Mouse (Mus musculus) forebrain, embryonic 11.5 days (tissue): Measurements from ENCODE around the gene Dapl1. TPM values are rescaled to one million over a fixed set of nuclear protein-coding genes. Genes with fewer than 3 reads are reported as not detected.

Source experiments
- ATAC-seq: fragments of 200-750 bp; cut with Nextera tagmentation; replicated peaks from 2 replicates; pipeline ENCODE4 v1.8.0; 2017; ENCODE audit warnings: moderate TSS enrichment; ENCODE audit not compliant: low FRiP score
- DNase-seq: peaks from one replicate; pipeline ENCODE4 v3.0.0-alpha.2; 2017; ENCODE audit warnings: low spot score
- H3K27ac ChIP-seq: fragments of 300-500 bp; sonication (generic); 2 replicates; pipeline ENCODE4 v1.5.1; 2014; ENCODE audit warnings: low read depth, low read length
- H3K27me3 ChIP-seq: fragments of 300-500 bp; sonication (generic); 2 replicates; pipeline ENCODE4 v1.6.1; 2014; ENCODE audit warnings: mild to moderate bottlenecking, low read length, mixed read lengths; ENCODE audit not compliant: control insufficient read depth, insufficient read depth
- H3K36me3 ChIP-seq: fragments of 300-500 bp; sonication (generic); 2 replicates; pipeline ENCODE4 v1.6.1; 2014; ENCODE audit warnings: mild to moderate bottlenecking, low read length, moderate library complexity, mixed read lengths; ENCODE audit not compliant: control insufficient read depth, insufficient read depth
- H3K4me1 ChIP-seq: fragments of 300-500 bp; sonication (generic); replicated peaks from 2 replicates; pipeline ENCODE4 v1.6.1; 2014; ENCODE audit warnings: low read length, mixed read lengths; ENCODE audit not compliant: control insufficient read depth, insufficient read depth
- H3K4me2 ChIP-seq: fragments of 300-500 bp; sonication (generic); 2 replicates; pipeline ENCODE4 v1.6.1; 2014; ENCODE audit warnings: low read depth, mild to moderate bottlenecking, low read length, moderate library complexity, mixed read lengths; ENCODE audit not compliant: severe bottlenecking
- H3K4me3 ChIP-seq: fragments of 300-500 bp; sonication (generic); 2 replicates; pipeline ENCODE4 v1.5.1; 2014; ENCODE audit warnings: low read depth, low read length
- H3K9ac ChIP-seq: fragments of 300-500 bp; sonication (generic); 2 replicates; pipeline ENCODE4 v1.6.1; 2014; ENCODE audit warnings: low read length
- H3K9me3 ChIP-seq: fragments of 300-500 bp; sonication (generic); 2 replicates; pipeline ENCODE4 v1.6.1; 2016; ENCODE audit warnings: low read length, mixed read lengths; ENCODE audit not compliant: control insufficient read depth
- WGBS: fragments of 180-500 bp; shearing (Covaris S2); extraction: QIAGEN DNeasy Blood & Tissue Kit; methylation state at CpG from one replicate; pipeline ENCODE4 v1.1.7; 2014; 5-methylcytosine and 5-hydroxymethylcytosine counted together
- polyA plus RNA-seq: library from polyadenylated mRNA; unstranded; fragments of >200 nt; fragmentation: Nextera tagmentation; extraction: Ambion mirVana; gene quantifications from 2 replicates; pipeline ENCODE4 v1.2.1, GENCODE M21; 2014

Gene Dapl1
- polyA plus RNA-seq, 1 experiment from 2014 or later: 1.1 TPM

- Histone ChIP-seq H3K9ac (no peak overlapping the region), H3K27me3 (no peaks in the 10 kb centered on the region), H3K9me3 (no peaks in the 10 kb centered on the region), H3K36me3 (no peaks in the 10 kb centered on the region), H3K4me1 (no peaks in the 10 kb centered on the region), H3K4me3 (no peak overlapping the region), H3K4me2 (no peak overlapping the region), H3K27ac (no peak overlapping the region)
- 40% methylated on average over 1 of the region's 1 CpGs for WGBS
- DNase-seq (no peak), ATAC-seq (0 out of 2 replicates have a peak, but pooled peaks have one; percentile 64)
Measured at GRCm38 (mm10) chr2:59552784-59553183, 68.3 kb downstream of the Dapl1 start.

GRCm38 (mm10) chr2:59554373-59554940, 70.0 kb downstream of the Dapl1 start:
- H3K27me3 ChIP-seq: no peaks in the 10 kb centered on the region
- H3K27ac ChIP-seq: no peak overlapping the region
- H3K4me2 ChIP-seq: no peak overlapping the region
- ATAC-seq (no peak), DNase-seq (no peak)
- no peaks in the 10 kb centered on the region for H3K4me1 ChIP-seq
- H3K9ac ChIP-seq: no peak overlapping the region
- no peaks in the 10 kb centered on the region for H3K9me3 ChIP-seq
- H3K36me3 ChIP-seq: no peaks in the 10 kb centered on the region
- no peak overlapping the region for H3K4me3 ChIP-seq
- 88% methylated on average over 2 of the region's 2 CpGs for WGBS

Other genes with a start within 250 kb of the Dapl1 start
- 21.0 and 22.7 TPM in 2 replicates for gene Tanc1, start 127.4 kb downstream of the Dapl1 start, polyA plus RNA-seq